Mouse (Mus musculus): ENCODE measurements around the gene Spem1. TPM values are rescaled to one million over a fixed set of nuclear protein-coding genes. Genes with fewer than 3 reads are reported as not detected.
A peak's percentile ranks its signal among the peaks of the same experiment; 100 is the strongest.

Spem1 gene
- polyA plus RNA-seq, 1 experiment, result not detected

DNA sequence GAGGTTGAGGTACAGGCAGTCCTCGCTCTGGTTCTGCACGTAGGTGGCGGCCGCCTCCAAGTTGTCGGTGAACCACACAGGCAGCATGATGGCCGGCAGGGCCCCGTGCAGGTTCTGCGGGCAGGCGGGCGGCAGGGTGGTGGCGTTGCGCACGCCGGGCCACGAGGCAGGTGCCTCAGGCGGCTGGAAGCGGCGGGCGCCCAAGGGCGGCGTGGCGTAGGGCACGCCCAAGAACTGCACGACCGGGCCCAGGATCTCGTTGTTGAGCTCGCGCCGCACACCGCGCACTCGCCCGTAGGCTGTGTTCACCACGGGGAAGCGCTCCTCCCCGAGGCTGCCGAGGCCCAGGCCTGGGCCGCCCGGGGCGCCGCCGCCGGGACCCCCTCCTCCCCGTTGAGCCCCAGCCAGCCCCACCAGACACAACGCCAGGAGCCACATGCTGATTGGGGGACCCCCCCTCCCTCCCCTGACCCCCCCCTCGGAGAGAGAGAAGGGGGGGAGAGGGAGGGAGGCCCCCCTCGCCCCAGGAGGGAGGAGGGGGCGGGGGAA lies 12.1 kb upstream of the Spem1 start:
- Histone ChIP-seq H3K36me3 (ENCODE audit: control insufficient read depth, insufficient read depth, low read length, poor library complexity, severe bottlenecking) (no peaks in the 10 kb centered on the region), H3K4me1 (ENCODE audit: control insufficient read depth, insufficient read depth, low read length) (peaks cover 3% of the 10 kb centered on the region), H3K4me3 (ENCODE audit: low read depth, low read length) (peak overlapping the region; percentile 54), H3K27ac (ENCODE audit: insufficient read depth, low read length) (no peak overlapping the region), H3K9me3 (replicated peaks; ENCODE audit: control insufficient read depth, insufficient read depth, low read length, poor library complexity, severe bottlenecking) (no peaks in the 10 kb centered on the region), H3K9ac (ENCODE audit: low read depth, poor library complexity, severe bottlenecking) (peak overlapping the region; percentile 19), H3K27me3 (ENCODE audit: control insufficient read depth, insufficient read depth, low read length, poor library complexity, severe bottlenecking) (no peaks in the 10 kb centered on the region)
- no peak for TF ChIP-seq EP300 (IDR thresholded peaks at IDR 0.05; ENCODE audit: insufficient read depth, low read depth, low read length)
- no peak for TF ChIP-seq POLR2A (IDR thresholded peaks at IDR 0.05; ENCODE audit: insufficient read depth, low read length)
- no peak for TF ChIP-seq CTCF (IDR thresholded peaks at IDR 0.05; ENCODE audit: low read depth, low read length)

DNA sequence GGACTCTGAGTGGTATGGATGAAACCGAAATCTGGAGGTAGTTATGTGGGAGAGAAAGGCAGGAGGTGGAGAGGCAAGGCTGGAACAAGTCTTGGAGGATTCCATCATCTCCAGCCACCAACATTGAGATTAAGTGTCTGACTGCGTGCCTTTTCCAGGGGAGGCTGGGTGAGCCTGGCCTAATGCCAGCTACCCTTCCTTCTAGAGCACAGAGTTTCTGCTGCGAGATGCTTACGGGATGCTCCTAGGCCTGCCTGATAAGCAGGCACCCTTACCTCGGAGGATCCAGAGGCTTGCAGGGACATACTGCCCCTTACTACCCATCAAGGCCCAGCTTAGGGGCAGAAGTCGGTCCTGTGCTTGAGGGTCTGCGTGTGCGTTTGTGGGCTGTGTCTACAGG lies 11.6 kb upstream of the Spem1 start:
- Histone ChIP-seq H3K4me1 (ENCODE audit: control insufficient read depth, insufficient read depth, low read length) (peaks cover 3% of the 10 kb centered on the region), H3K9me3 (replicated peaks; ENCODE audit: control insufficient read depth, insufficient read depth, low read length, poor library complexity, severe bottlenecking) (no peaks in the 10 kb centered on the region), H3K27ac (ENCODE audit: insufficient read depth, low read length) (no peak overlapping the region), H3K36me3 (ENCODE audit: control insufficient read depth, insufficient read depth, low read length, poor library complexity, severe bottlenecking) (no peaks in the 10 kb centered on the region), H3K4me3 (ENCODE audit: low read depth, low read length) (peak overlapping the region; percentile 54), H3K9ac (ENCODE audit: low read depth, poor library complexity, severe bottlenecking) (peak overlapping the region; percentile 19), H3K27me3 (ENCODE audit: control insufficient read depth, insufficient read depth, low read length, poor library complexity, severe bottlenecking) (no peaks in the 10 kb centered on the region)
- TF ChIP-seq EP300 (IDR thresholded peaks at IDR 0.05; ENCODE audit: insufficient read depth, low read depth, low read length) (no peak), POLR2A (IDR thresholded peaks at IDR 0.05; ENCODE audit: insufficient read depth, low read length) (no peak), CTCF (IDR thresholded peaks at IDR 0.05; ENCODE audit: low read depth, low read length) (no peak)

DNA sequence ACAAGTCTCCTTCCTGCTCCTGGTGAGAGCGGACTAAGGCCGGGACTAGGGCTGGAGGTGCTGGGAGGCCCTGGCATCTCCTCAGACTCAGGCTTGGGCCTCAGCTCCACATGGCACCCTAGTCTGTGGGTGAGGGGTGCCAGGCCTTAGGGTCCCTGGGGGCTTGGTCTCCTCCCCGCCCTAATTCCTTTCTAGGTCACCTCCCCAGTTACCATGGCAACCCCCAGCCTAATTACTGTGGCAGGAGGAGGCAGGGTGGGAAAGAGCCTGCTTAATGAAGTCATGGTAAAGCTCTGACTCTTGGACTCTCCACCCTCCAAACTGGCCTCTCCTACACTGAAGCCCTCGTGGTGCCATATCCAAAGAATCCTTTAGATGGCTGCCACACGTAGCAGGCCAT lies 6.9 kb upstream of the Spem1 start:
- H3K4me1 ChIP-seq (ENCODE audit: control insufficient read depth, insufficient read depth, low read length), result peaks cover 3% of the 10 kb centered on the region
- H3K4me3 ChIP-seq (ENCODE audit: low read depth, low read length), result no peak overlapping the region
- no peaks in the 10 kb centered on the region for H3K36me3 ChIP-seq (ENCODE audit: control insufficient read depth, insufficient read depth, low read length, poor library complexity, severe bottlenecking)
- no peak overlapping the region for H3K27ac ChIP-seq (ENCODE audit: insufficient read depth, low read length)
- H3K9ac ChIP-seq (ENCODE audit: low read depth, poor library complexity, severe bottlenecking), result no peak overlapping the region
- TF ChIP-seq EP300 (IDR thresholded peaks at IDR 0.05; ENCODE audit: insufficient read depth, low read depth, low read length) (no peak), POLR2A (IDR thresholded peaks at IDR 0.05; ENCODE audit: insufficient read depth, low read length) (no peak), CTCF (IDR thresholded peaks at IDR 0.05; ENCODE audit: low read depth, low read length) (no peak)
- no peaks in the 10 kb centered on the region for H3K9me3 ChIP-seq (replicated peaks; ENCODE audit: control insufficient read depth, insufficient read depth, low read length, poor library complexity, severe bottlenecking)
- no peaks in the 10 kb centered on the region for H3K27me3 ChIP-seq (ENCODE audit: control insufficient read depth, insufficient read depth, low read length, poor library complexity, severe bottlenecking)

DNA sequence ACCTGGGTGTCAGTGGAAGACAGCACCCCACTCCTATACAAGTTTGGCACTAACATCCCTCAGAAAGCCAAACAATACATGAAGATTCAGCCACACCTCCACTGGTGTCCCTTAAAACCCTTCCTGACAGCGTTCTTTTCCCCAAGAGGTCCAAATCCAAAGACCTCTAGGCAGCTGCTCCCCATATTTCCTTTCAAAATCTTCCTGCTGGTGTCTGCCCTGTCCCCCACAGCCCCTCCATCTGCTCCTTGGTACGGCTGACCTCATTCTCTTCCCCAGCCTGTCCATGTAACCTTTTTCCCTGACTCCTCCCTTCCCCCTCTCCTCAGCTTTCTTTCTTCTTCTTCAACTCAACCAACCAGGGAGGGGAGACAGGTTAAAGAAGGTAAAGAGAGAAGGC lies 1.5 kb upstream of the Spem1 start:
- H3K27me3 ChIP-seq (ENCODE audit: control insufficient read depth, insufficient read depth, low read length, poor library complexity, severe bottlenecking), result no peaks in the 10 kb centered on the region
- H3K4me3 ChIP-seq (ENCODE audit: low read depth, low read length), result no peak overlapping the region
- no peaks in the 10 kb centered on the region for H3K9me3 ChIP-seq (replicated peaks; ENCODE audit: control insufficient read depth, insufficient read depth, low read length, poor library complexity, severe bottlenecking)
- TF ChIP-seq EP300 (IDR thresholded peaks at IDR 0.05; ENCODE audit: insufficient read depth, low read depth, low read length) (no peak), CTCF (IDR thresholded peaks at IDR 0.05; ENCODE audit: low read depth, low read length) (no peak), POLR2A (IDR thresholded peaks at IDR 0.05; ENCODE audit: insufficient read depth, low read length) (no peak)
- no peaks in the 10 kb centered on the region for H3K36me3 ChIP-seq (ENCODE audit: control insufficient read depth, insufficient read depth, low read length, poor library complexity, severe bottlenecking)
- no peaks in the 10 kb centered on the region for H3K4me1 ChIP-seq (ENCODE audit: control insufficient read depth, insufficient read depth, low read length)
- no peak overlapping the region for H3K9ac ChIP-seq (ENCODE audit: low read depth, poor library complexity, severe bottlenecking)
- no peak overlapping the region for H3K27ac ChIP-seq (ENCODE audit: insufficient read depth, low read length)

DNA sequence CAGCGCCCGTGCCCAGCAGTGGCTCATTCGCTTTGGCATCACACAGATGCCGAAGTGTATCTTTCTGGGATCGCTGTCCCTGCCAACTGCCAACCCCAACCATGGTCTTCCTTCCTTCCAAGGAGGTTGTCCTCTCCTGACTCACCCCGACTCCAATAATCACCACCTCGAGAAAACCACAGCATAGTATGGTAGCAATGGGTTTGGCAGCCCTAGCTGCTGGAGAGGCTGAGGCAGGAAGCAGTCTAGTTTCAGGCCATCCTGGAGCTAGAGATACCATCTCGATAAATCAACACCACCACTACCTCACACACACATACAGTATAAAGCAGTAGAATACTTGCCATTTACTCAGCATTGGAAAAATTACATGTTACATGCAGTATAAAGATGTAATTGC lies 3.1 kb downstream of the Spem1 start:
- H3K27me3 ChIP-seq (ENCODE audit: control insufficient read depth, insufficient read depth, low read length, poor library complexity, severe bottlenecking), result no peaks in the 10 kb centered on the region
- H3K9ac ChIP-seq (ENCODE audit: low read depth, poor library complexity, severe bottlenecking), result no peak overlapping the region
- no peaks in the 10 kb centered on the region for H3K36me3 ChIP-seq (ENCODE audit: control insufficient read depth, insufficient read depth, low read length, poor library complexity, severe bottlenecking)
- TF ChIP-seq POLR2A (IDR thresholded peaks at IDR 0.05; ENCODE audit: insufficient read depth, low read length), result no peak
- TF ChIP-seq EP300 (IDR thresholded peaks at IDR 0.05; ENCODE audit: insufficient read depth, low read depth, low read length), result no peak
- TF ChIP-seq CTCF (IDR thresholded peaks at IDR 0.05; ENCODE audit: low read depth, low read length), result no peak
- H3K4me1 ChIP-seq (ENCODE audit: control insufficient read depth, insufficient read depth, low read length), result no peaks in the 10 kb centered on the region
- no peak overlapping the region for H3K4me3 ChIP-seq (ENCODE audit: low read depth, low read length)
- H3K27ac ChIP-seq (ENCODE audit: insufficient read depth, low read length), result no peak overlapping the region
- no peaks in the 10 kb centered on the region for H3K9me3 ChIP-seq (replicated peaks; ENCODE audit: control insufficient read depth, insufficient read depth, low read length, poor library complexity, severe bottlenecking)

DNA sequence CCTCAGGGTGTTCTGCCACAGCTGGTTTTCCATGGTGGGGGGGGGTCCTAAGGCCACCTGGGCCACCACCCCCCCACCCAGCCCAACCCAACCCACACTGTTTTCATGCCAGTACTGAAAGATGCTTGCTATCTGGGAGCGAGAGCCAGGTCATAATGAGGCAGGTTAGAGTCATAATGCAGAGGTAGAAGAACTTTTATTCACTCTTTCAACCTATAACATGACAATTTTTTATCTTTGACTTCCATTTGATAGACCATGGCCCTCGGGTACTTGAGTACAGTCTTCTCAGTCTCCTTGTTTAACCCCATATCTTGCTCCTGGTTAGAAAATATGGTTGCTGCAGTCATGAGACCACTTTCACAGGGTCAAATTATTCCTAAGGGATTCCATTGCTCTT lies 3.6 kb downstream of the Spem1 start, which contains the start of gene Spem2:
Gene Spem2, minus strand, starts transcription at position 101 of the 400 bp plus-strand sequence.
- no peaks in the 10 kb centered on the region for H3K4me1 ChIP-seq (ENCODE audit: control insufficient read depth, insufficient read depth, low read length)
- no peak within 1 kb of the TSS for H3K9ac ChIP-seq (ENCODE audit: low read depth, poor library complexity, severe bottlenecking)
- H3K27ac ChIP-seq (ENCODE audit: insufficient read depth, low read length), result no peak within 1 kb of the TSS
- no peak within 1 kb of the TSS for H3K4me3 ChIP-seq (ENCODE audit: low read depth, low read length)
- no peaks in the 10 kb centered on the region for H3K27me3 ChIP-seq (ENCODE audit: control insufficient read depth, insufficient read depth, low read length, poor library complexity, severe bottlenecking)
- no peaks in the 10 kb centered on the region for H3K9me3 ChIP-seq (replicated peaks; ENCODE audit: control insufficient read depth, insufficient read depth, low read length, poor library complexity, severe bottlenecking)
- H3K36me3 ChIP-seq (ENCODE audit: control insufficient read depth, insufficient read depth, low read length, poor library complexity, severe bottlenecking), result no peaks in the 10 kb centered on the region
- no peak for TF ChIP-seq CTCF (IDR thresholded peaks at IDR 0.05; ENCODE audit: low read depth, low read length)
- no peak for TF ChIP-seq EP300 (IDR thresholded peaks at IDR 0.05; ENCODE audit: insufficient read depth, low read depth, low read length)

Data from ES-Bruce4 (cell line).